Mouse (Mus musculus) lung, embryonic 16.5 days (tissue): ENCODE data around the gene Prkag2. TPM values are rescaled to one million over a fixed set of nuclear protein-coding genes. Genes with fewer than 3 reads are reported as not detected.

Source experiments
- ATAC-seq: fragments of 200-750 bp; cut with Nextera tagmentation; 2 replicates; pipeline ENCODE4 v1.8.0; 2017; ENCODE audit warnings: low read depth, mild to moderate bottlenecking, moderate library complexity
- H3K27ac ChIP-seq: fragments of 300-500 bp; sonication (generic); 2 replicates; pipeline ENCODE4 v1.5.1; 2014; ENCODE audit warnings: mild to moderate bottlenecking, control low read depth, low read length
- H3K27me3 ChIP-seq: fragments of 300-500 bp; sonication (generic); 2 replicates; pipeline ENCODE4 v1.6.1; 2014; ENCODE audit warnings: low read depth, low read length, mixed read lengths; ENCODE audit not compliant: control insufficient read depth, insufficient read depth
- H3K36me3 ChIP-seq: fragments of 300-500 bp; sonication (generic); 2 replicates; pipeline ENCODE4 v1.6.1; 2014; ENCODE audit warnings: low read length; ENCODE audit not compliant: control insufficient read depth, insufficient read depth
- H3K4me1 ChIP-seq: fragments of 300-500 bp; sonication (generic); replicated peaks from 2 replicates; pipeline ENCODE4 v1.6.1; 2014; ENCODE audit warnings: low read length, mixed read lengths; ENCODE audit not compliant: control insufficient read depth, insufficient read depth
- H3K4me2 ChIP-seq: fragments of 300-500 bp; sonication (generic); 2 replicates; pipeline ENCODE4 v1.6.1; 2014; ENCODE audit warnings: low read depth, low read length, control low read depth
- H3K4me3 ChIP-seq: fragments of 300-500 bp; sonication (generic); 2 replicates; pipeline ENCODE4 v1.5.1; 2014; ENCODE audit warnings: mild to moderate bottlenecking, low read length, control low read depth
- H3K9ac ChIP-seq: fragments of 300-500 bp; sonication (generic); 2 replicates; pipeline ENCODE4 v1.6.1; 2014; ENCODE audit warnings: low read length, control low read depth
- H3K9me3 ChIP-seq: fragments of 300-500 bp; sonication (generic); 2 replicates; pipeline ENCODE4 v1.6.1; 2016; ENCODE audit warnings: low read length; ENCODE audit not compliant: control insufficient read depth
- WGBS: fragments of 180-500 bp; shearing (Covaris S2); extraction: QIAGEN DNeasy Blood & Tissue Kit; methylation state at CpG from one replicate; pipeline ENCODE4 v1.1.7; 2014; 5-methylcytosine and 5-hydroxymethylcytosine counted together
- polyA plus RNA-seq: library from polyadenylated mRNA; unstranded; fragments of >200 nt; fragmentation: Nextera tagmentation; extraction: Ambion mirVana; gene quantifications from 2 replicates; pipeline ENCODE4 v1.2.1, GENCODE M21; 2015

Gene Prkag2
- polyA plus RNA-seq, 1 experiment from 2014 or later, result 28.0 TPM

- Histone ChIP-seq H3K4me1 (peaks cover 20% of the 10 kb centered on the region), H3K4me2 (no peak overlapping the region), H3K27me3 (no peaks in the 10 kb centered on the region), H3K27ac (no peak overlapping the region; the same call in 1 of the 2 replicates), H3K36me3 (no peaks in the 10 kb centered on the region), H3K4me3 (no peak overlapping the region), H3K9ac (peak overlapping the region; percentile 35), H3K9me3 (no peaks in the 10 kb centered on the region)
- ATAC-seq, result peak; percentile 46; the same call in 1 of the 2 replicates
- WGBS, result 38% methylated on average over 12 of the region's 12 CpGs
Observed at GRCm38 (mm10) chr5:25025309-25026019, 75.0 kb downstream of the Prkag2 start.

- H3K27me3 ChIP-seq, result no peaks in the 10 kb centered on the region
- no peaks in the 10 kb centered on the region for H3K9me3 ChIP-seq
- no peak overlapping the region for H3K9ac ChIP-seq
- H3K27ac ChIP-seq, result no peak overlapping the region
- 43% methylated on average over 4 of the region's 4 CpGs for WGBS
- no peak for ATAC-seq
- no peaks in the 10 kb centered on the region for H3K36me3 ChIP-seq
- H3K4me2 ChIP-seq, result no peak overlapping the region
- H3K4me1 ChIP-seq, result peaks cover 8% of the 10 kb centered on the region
- H3K4me3 ChIP-seq, result no peak overlapping the region
Observed at GRCm38 (mm10) chr5:25022904-25023303, 77.5 kb downstream of the Prkag2 start.

GRCm38 (mm10) chr5:25019221-25019620 lies 81.2 kb downstream of the Prkag2 start:
- Histone ChIP-seq H3K27ac (no peak overlapping the region), H3K4me3 (no peak overlapping the region), H3K4me1 (no peaks in the 10 kb centered on the region), H3K27me3 (no peaks in the 10 kb centered on the region), H3K9ac (no peak overlapping the region), H3K4me2 (no peak overlapping the region), H3K9me3 (no peaks in the 10 kb centered on the region), H3K36me3 (no peaks in the 10 kb centered on the region)
- 43% methylated on average over 6 of the region's 6 CpGs for WGBS
- ATAC-seq, result no peak

GRCm38 (mm10) chr5:25012134-25012533 lies 88.3 kb downstream of the Prkag2 start:
- Histone ChIP-seq H3K27ac (no peak overlapping the region), H3K36me3 (no peaks in the 10 kb centered on the region), H3K4me2 (no peak overlapping the region), H3K4me1 (peaks cover 19% of the 10 kb centered on the region), H3K9ac (no peak overlapping the region), H3K9me3 (no peaks in the 10 kb centered on the region), H3K27me3 (no peaks in the 10 kb centered on the region), H3K4me3 (no peak overlapping the region)
- WGBS, result 74% methylated on average over 4 of the region's 4 CpGs
- ATAC-seq, result no peak

- Histone ChIP-seq H3K4me3 (no peak overlapping the region), H3K9me3 (no peaks in the 10 kb centered on the region), H3K27ac (no peak overlapping the region), H3K36me3 (no peaks in the 10 kb centered on the region), H3K4me2 (peak overlapping the region; percentile 49), H3K27me3 (no peaks in the 10 kb centered on the region), H3K4me1 (peaks cover 24% of the 10 kb centered on the region), H3K9ac (no peak overlapping the region)
- WGBS, result 5% methylated on average over 8 of the region's 8 CpGs
- ATAC-seq, result peak; percentile 17
Observed at GRCm38 (mm10) chr5:25011019-25011485, 89.4 kb downstream of the Prkag2 start.

GRCm38 (mm10) chr5:25010438-25010892 lies 90.0 kb downstream of the Prkag2 start:
- peak; percentile 65 for ATAC-seq
- Histone ChIP-seq H3K36me3 (no peaks in the 10 kb centered on the region), H3K4me1 (peaks cover 28% of the 10 kb centered on the region), H3K9me3 (no peaks in the 10 kb centered on the region), H3K27ac (no peak overlapping the region), H3K4me3 (no peak overlapping the region), H3K4me2 (peak overlapping the region; percentile 49), H3K9ac (no peak overlapping the region), H3K27me3 (no peaks in the 10 kb centered on the region)
- 2% methylated on average over 9 of the region's 9 CpGs for WGBS

GRCm38 (mm10) chr5:25009770-25010169 lies 90.7 kb downstream of the Prkag2 start:
- no peaks in the 10 kb centered on the region for H3K9me3 ChIP-seq
- H3K4me3 ChIP-seq, result no peak overlapping the region
- 75% methylated on average over 3 of the region's 3 CpGs for WGBS
- H3K36me3 ChIP-seq, result no peaks in the 10 kb centered on the region
- H3K4me1 ChIP-seq, result peaks cover 29% of the 10 kb centered on the region
- no peak overlapping the region for H3K4me2 ChIP-seq
- no peaks in the 10 kb centered on the region for H3K27me3 ChIP-seq
- H3K27ac ChIP-seq, result no peak overlapping the region
- no peak for ATAC-seq
- H3K9ac ChIP-seq, result no peak overlapping the region

- no peak overlapping the region for H3K4me3 ChIP-seq
- peaks cover 29% of the 10 kb centered on the region for H3K4me1 ChIP-seq
- no peak overlapping the region for H3K9ac ChIP-seq
- no peaks in the 10 kb centered on the region for H3K36me3 ChIP-seq
- WGBS, result 33% methylated on average over 3 of the region's 3 CpGs
- H3K27ac ChIP-seq, result no peak overlapping the region
- no peak overlapping the region for H3K4me2 ChIP-seq
- no peak for ATAC-seq
- no peaks in the 10 kb centered on the region for H3K27me3 ChIP-seq
- no peaks in the 10 kb centered on the region for H3K9me3 ChIP-seq
Observed at GRCm38 (mm10) chr5:25008966-25009365, 91.5 kb downstream of the Prkag2 start.

GRCm38 (mm10) chr5:25006848-25007247 lies 93.6 kb downstream of the Prkag2 start:
- Histone ChIP-seq H3K4me2 (no peak overlapping the region), H3K36me3 (no peaks in the 10 kb centered on the region), H3K4me3 (no peak overlapping the region), H3K9ac (no peak overlapping the region), H3K9me3 (no peaks in the 10 kb centered on the region), H3K27me3 (no peaks in the 10 kb centered on the region), H3K27ac (peak overlapping the region; percentile 67), H3K4me1 (peaks cover 30% of the 10 kb centered on the region)
- WGBS, result 29% methylated on average over 8 of the region's 8 CpGs
- ATAC-seq, result peak; percentile 75
